Mouse (Mus musculus): ENCODE results near the gene Luc7l3. TPM values are rescaled to one million over a fixed set of nuclear protein-coding genes. Genes with fewer than 3 reads are reported as not detected.

Gene Luc7l3
- total and polyA plus RNA-seq, 3 experiments: 47.3 to 90.5 (median 54.7) TPM

- TF ChIP-seq ZKSCAN1 (IDR thresholded peaks at IDR 0.05; ENCODE audit: low read depth, low read length): no peak
- TF ChIP-seq CHD1 (IDR thresholded peaks at IDR 0.05; ENCODE audit: low read depth, low read length): no peak
- TF ChIP-seq RCOR1 (IDR thresholded peaks at IDR 0.05; ENCODE audit: low read depth, low read length): no peak
These were observed 49.0 kb upstream of the Luc7l3 start (continued) for GRCm38 (mm10) chr11:94370809-94371208.

- no peak for TF ChIP-seq GABPA (IDR thresholded peaks at IDR 0.05; ENCODE audit: low read depth, low read length)
- TF ChIP-seq TAL1 (IDR thresholded peaks at IDR 0.05; ENCODE audit: low read length): peak; percentile 70
- TF ChIP-seq EP300 (IDR thresholded peaks at IDR 0.05; ENCODE audit: low read depth in 1 of 2, low read length in 2 of 2): peak; percentile 62 to 71
- TF ChIP-seq TCF12 (IDR thresholded peaks at IDR 0.05; ENCODE audit: low read depth, low read length): peak; percentile 55
- TF ChIP-seq MAX (IDR thresholded peaks at IDR 0.05; ENCODE audit: low read length): no peak
- TF ChIP-seq TBP (IDR thresholded peaks at IDR 0.05; ENCODE audit: low read depth, low read length): peak; percentile 38; the same call in 1 of the 2 replicates
- TF ChIP-seq GATA1 (IDR thresholded peaks at IDR 0.05; ENCODE audit: low read depth, low read length): peak; percentile 71
- TF ChIP-seq MAFK (IDR thresholded peaks at IDR 0.05; ENCODE audit: borderline replicate concordance, low read depth, low read length): peak; percentile 33; the same call in 1 of the 2 replicates
- peak; percentile 41; the same call in 1 of the 2 replicates for TF ChIP-seq ETS1 (IDR thresholded peaks at IDR 0.05; ENCODE audit: low read depth, low read length)
- TF ChIP-seq ELF1 (IDR thresholded peaks at IDR 0.05; ENCODE audit: low read depth, low read length): no peak
- TF ChIP-seq RCOR1 (IDR thresholded peaks at IDR 0.05; ENCODE audit: low read depth, low read length): peak; percentile 61; the same call in 1 of the 2 replicates
- TF ChIP-seq HCFC1 (IDR thresholded peaks at IDR 0.05; ENCODE audit: low read depth, low read length): no peak
- peak overlapping the region; percentile 42 for H3K9ac ChIP-seq (ENCODE audit: control insufficient read depth, low read depth, low read length, poor library complexity, severe bottlenecking)
- H3K27me3 ChIP-seq (ENCODE audit: control insufficient read depth in 1 of 2, insufficient read depth in 2 of 2, low read length in 2 of 2): no peaks in the 10 kb centered on the region
- peak; percentile 74 for DNase-seq (ENCODE audit: low read depth, low spot score)
- H3K9me3 ChIP-seq (replicated peaks; ENCODE audit: insufficient read depth, low read length): no peaks in the 10 kb centered on the region
- H3K4me3 ChIP-seq (ENCODE audit: control insufficient read depth in 1 of 2, insufficient read depth in 1 of 2, low read depth in 2 of 2, low read length in 2 of 2): peak overlapping the region; percentile 0 to 38; a peak in 2 of 4 replicates
- no peaks in the 10 kb centered on the region for H3K79me2 ChIP-seq (ENCODE audit: control insufficient read depth, insufficient read depth, low read length, poor library complexity)
- H3K27ac ChIP-seq (ENCODE audit: control insufficient read depth, low read depth, low read length): peak overlapping the region; percentile 66
- H3K4me1 ChIP-seq (ENCODE audit: control insufficient read depth in 1 of 2, insufficient read depth in 2 of 2, low read length in 2 of 2): peaks cover 14 to 23% of the 10 kb centered on the region in 2 experiments
- peaks cover 0 to 17% of the 10 kb centered on the region in 2 experiments; a peak in 2 of 4 replicates for H3K36me3 ChIP-seq (ENCODE audit: control insufficient read depth in 1 of 2, insufficient read depth in 2 of 2, low read length in 2 of 2)
These were observed 48.2 kb upstream of the Luc7l3 start for GRCm38 (mm10) chr11:94369981-94370380.

- H3K4me1 ChIP-seq (ENCODE audit: control insufficient read depth in 1 of 2, insufficient read depth in 2 of 2, low read length in 2 of 2): peaks cover 5 to 9% of the 10 kb centered on the region in 2 experiments
- peaks cover 2 to 4% of the 10 kb centered on the region in 2 experiments for H3K27me3 ChIP-seq (ENCODE audit: control insufficient read depth in 1 of 2, insufficient read depth in 2 of 2, low read length in 2 of 2)
- H3K4me3 ChIP-seq (ENCODE audit: control insufficient read depth in 1 of 2, insufficient read depth in 1 of 2, low read depth in 2 of 2, low read length in 2 of 2): no peak overlapping the region
- no peak overlapping the region for H3K27ac ChIP-seq (ENCODE audit: control insufficient read depth, low read depth, low read length)
- DNase-seq (ENCODE audit: low read depth, low spot score): no peak
- no peaks in the 10 kb centered on the region for H3K9me3 ChIP-seq (replicated peaks; ENCODE audit: insufficient read depth, low read length)
- peaks cover 0 to 6% of the 10 kb centered on the region in 2 experiments; a peak in 2 of 4 replicates for H3K36me3 ChIP-seq (ENCODE audit: control insufficient read depth in 1 of 2, insufficient read depth in 2 of 2, low read length in 2 of 2)
- no peak for TF ChIP-seq MYC (IDR thresholded peaks at IDR 0.05; ENCODE audit: low read depth, low read length)
- TF ChIP-seq USF2 (IDR thresholded peaks at IDR 0.05; ENCODE audit: borderline replicate concordance in 1 of 2, insufficient read depth in 1 of 2, low read depth in 1 of 2, low read length in 2 of 2): no peak
- no peak for TF ChIP-seq TCF12 (IDR thresholded peaks at IDR 0.05; ENCODE audit: low read depth, low read length)
- no peak for TF ChIP-seq ZMIZ1 (IDR thresholded peaks at IDR 0.05; ENCODE audit: low read depth, low read length)
- TF ChIP-seq MEF2A (IDR thresholded peaks at IDR 0.05; ENCODE audit: extremely low read depth, insufficient replicate concordance, low read depth, low read length, poor library complexity, severe bottlenecking): no peak
- TF ChIP-seq E2F4 (IDR thresholded peaks at IDR 0.05; ENCODE audit: borderline replicate concordance, low read depth, low read length): no peak
- no peak for TF ChIP-seq GATA1 (IDR thresholded peaks at IDR 0.05; ENCODE audit: low read depth, low read length)
- no peak for TF ChIP-seq MXI1 (IDR thresholded peaks at IDR 0.05; ENCODE audit: low read depth, low read length)
- no peak for TF ChIP-seq POLR2AphosphoS2 (IDR thresholded peaks at IDR 0.05; ENCODE audit: low read length)
- no peak for TF ChIP-seq TAL1 (IDR thresholded peaks at IDR 0.05; ENCODE audit: low read length)
- TF ChIP-seq USF1 (IDR thresholded peaks at IDR 0.05; ENCODE audit: low read depth, low read length): no peak
- TF ChIP-seq ZC3H11A (IDR thresholded peaks at IDR 0.05; ENCODE audit: low read depth, low read length): no peak
- no peak for TF ChIP-seq POLR2AphosphoS5 (IDR thresholded peaks at IDR 0.05; ENCODE audit: borderline replicate concordance, low read depth, low read length)
- no peak for TF ChIP-seq POLR2A (IDR thresholded peaks at IDR 0.05; ENCODE audit: control insufficient read depth in 1 of 2, insufficient read depth in 1 of 2, low read depth in 1 of 2, low read length in 2 of 2, poor library complexity in 1 of 2)
- no peaks in the 10 kb centered on the region for H3K79me2 ChIP-seq (ENCODE audit: control insufficient read depth, insufficient read depth, low read length, poor library complexity)
- H3K9ac ChIP-seq (ENCODE audit: control insufficient read depth, low read depth, low read length, poor library complexity, severe bottlenecking): no peak overlapping the region
These were observed 43.6 kb upstream of the Luc7l3 start for GRCm38 (mm10) chr11:94365340-94365739.

Data from MEL (cell line).